Mouse (Mus musculus) common myeloid progenitor, adult 5-6 weeks (primary cell): Measurements from ENCODE around the gene Rxylt1. TPM values are rescaled to one million over a fixed set of nuclear protein-coding genes. Genes with fewer than 3 reads are reported as not detected.

ENCODE experiments used
- ATAC-seq: replicated peaks from 2 replicates; pipeline ENCODE4 v1.8.0; 2016; ENCODE audit warnings: low read depth, mild to moderate bottlenecking, moderate TSS enrichment, inconsistent platforms; ENCODE audit not compliant: poor library complexity, severe bottlenecking
- total RNA-seq: library from RNA; stranded (forward); fragments of 200-1000, 187-1606 nt; gene quantifications from 2 replicates; pipeline ENCODE4 v1.2.3, GENCODE M21; 2017

Rxylt1 gene
- total RNA-seq, 1 experiment from 2014 or later: 44.4 TPM

GRCm38 (mm10) chr10:122046511-122046903 lies 50.7 kb downstream of the Rxylt1 start:
- ATAC-seq: no peak

GRCm38 (mm10) chr10:122045946-122046345 lies 51.2 kb downstream of the Rxylt1 start:
- ATAC-seq: no peak

GRCm38 (mm10) chr10:122044926-122045325 lies 52.2 kb downstream of the Rxylt1 start:
- no peak for ATAC-seq

GRCm38 (mm10) chr10:122040372-122040771 lies 56.8 kb downstream of the Rxylt1 start:
- ATAC-seq: no peak

GRCm38 (mm10) chr10:122039566-122039965 lies 57.6 kb downstream of the Rxylt1 start:
- ATAC-seq: peak; percentile 77

- ATAC-seq: peak; percentile 83
Observed at GRCm38 (mm10) chr10:122038554-122038953, 58.6 kb downstream of the Rxylt1 start.

GRCm38 (mm10) chr10:122033271-122033670 lies 63.9 kb downstream of the Rxylt1 start:
- no peak for ATAC-seq

GRCm38 (mm10) chr10:122030420-122030819 lies 66.8 kb downstream of the Rxylt1 start:
- ATAC-seq: no peak

- ATAC-seq: peak; percentile 68; the same call in 1 of the 2 replicates
Observed at GRCm38 (mm10) chr10:122029738-122030137, 67.4 kb downstream of the Rxylt1 start.

Other genes with a start within 250 kb of the Rxylt1 start
- 0.14 TPM in 1 of 2 replicates, not detected in the other for gene Srgap1, start 50.1 kb downstream of the Rxylt1 start, total RNA-seq